Mouse (Mus musculus) kidney, adult 2 months (tissue): Measurements from ENCODE around the gene Ntpcr. TPM values are rescaled to one million over a fixed set of nuclear protein-coding genes. Genes with fewer than 3 reads are reported as not detected.
A peak's percentile ranks its signal among the peaks of the same experiment; 100 is the strongest.

Experiments
- DNase-seq: peaks from one replicate; pipeline ENCODE4 v3.0.0; 2021
- H3K27ac ChIP-seq: fragments of 200-500 bp; 2 replicates; pipeline ENCODE4 v1.5.1; 2012; ENCODE audit warnings: low read depth, low read length, control low read depth, inconsistent platforms; ENCODE audit not compliant: insufficient read depth
- H3K27me3 ChIP-seq: fragments of 200-500 bp; replicated peaks from 2 replicates; pipeline ENCODE4 v1.6.1; 2012; ENCODE audit warnings: mild to moderate bottlenecking, moderate library complexity, low read length, inconsistent platforms; ENCODE audit not compliant: control insufficient read depth, insufficient read depth
- H3K36me3 ChIP-seq: fragments of 200-500 bp; 2 replicates; pipeline ENCODE4 v1.6.1; 2012; ENCODE audit warnings: mild to moderate bottlenecking, moderate library complexity, low read length, inconsistent platforms; ENCODE audit not compliant: control insufficient read depth, insufficient read depth
- H3K4me1 ChIP-seq: fragments of 200-500 bp; 2 replicates; pipeline ENCODE4 v1.6.1; 2011; ENCODE audit warnings: low read length; ENCODE audit not compliant: control insufficient read depth, insufficient read depth
- H3K4me3 ChIP-seq: fragments of 200-500 bp; 2 replicates; pipeline ENCODE4 v1.5.1; 2011; ENCODE audit warnings: mild to moderate bottlenecking, low read depth, low read length, control low read depth; ENCODE audit not compliant: insufficient read depth
- CTCF ChIP-seq: fragments of 200-500 bp; conservative IDR thresholded peaks from 2 replicates; pipeline ENCODE4 v1.5.1; 2011; ENCODE audit warnings: low read depth, mild to moderate bottlenecking, control low read depth, low read length, moderate library complexity, mixed read lengths; ENCODE audit not compliant: insufficient read depth, insufficient read length
- POLR2A ChIP-seq: fragments of 200-500 bp; IDR thresholded peaks from one replicate; pipeline ENCODE4 v1.6.1; 2011; ENCODE audit warnings: low read depth, low read length, control low read depth
- WGBS: fragments of 180-500 bp; shearing (Covaris S2); methylation state at CpG from one replicate; pipeline ENCODE4 v1.1.7; 2018; 5-methylcytosine and 5-hydroxymethylcytosine counted together
- polyA plus RNA-seq: library from polyadenylated mRNA; depleted of rRNA; stranded (reverse); fragments of >200 nt; gene quantifications from 2 replicates; pipeline ENCODE4 v1.2.3, GENCODE M21; 2012

Gene Ntpcr
- polyA plus RNA-seq, 1 experiment: 27.6 TPM

GRCm38 (mm10) chr8:125711514-125711913 lies 18.2 kb upstream of the Ntpcr start:
- no peak for TF ChIP-seq CTCF
- no peak for TF ChIP-seq POLR2A
- no peak for DNase-seq
- H3K27ac ChIP-seq: no peak overlapping the region
- WGBS: 94% methylated on average over 5 of the region's 5 CpGs
- H3K27me3 ChIP-seq: no peaks in the 10 kb centered on the region
- H3K4me3 ChIP-seq: no peak overlapping the region
- H3K4me1 ChIP-seq: no peaks in the 10 kb centered on the region
- no peaks in the 10 kb centered on the region for H3K36me3 ChIP-seq

DNA sequence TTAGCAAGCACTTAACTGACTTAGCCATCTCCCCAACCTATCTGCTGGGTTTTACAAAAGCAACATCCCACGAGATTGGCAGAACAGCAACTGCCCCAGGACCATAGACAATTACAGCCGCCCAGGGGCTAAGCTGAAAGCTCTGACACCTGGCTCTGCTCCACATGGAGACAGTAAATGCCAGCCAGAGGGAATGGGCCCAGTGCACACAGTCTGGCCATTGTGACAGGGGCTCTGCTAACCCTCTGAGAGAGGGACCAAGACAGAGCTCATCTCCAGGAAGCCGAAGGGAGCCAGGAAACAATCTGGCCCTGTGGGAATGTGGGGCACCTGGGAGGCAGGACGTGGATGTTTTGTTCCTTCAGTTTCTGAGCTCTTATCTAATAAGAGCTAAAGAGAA lies 13.6 kb upstream of the Ntpcr start:
- Histone ChIP-seq H3K36me3 (no peaks in the 10 kb centered on the region), H3K4me1 (0 out of 2 replicates have a peak, but pooled peaks cover 3% of the 10 kb centered on the region)
- 52% methylated on average over 4 of the region's 4 CpGs for WGBS

GRCm38 (mm10) chr8:125716613-125717012 lies 13.2 kb upstream of the Ntpcr start:
- H3K27ac ChIP-seq: no peak overlapping the region
- TF ChIP-seq POLR2A (no peak), CTCF (no peak)
- no peaks in the 10 kb centered on the region for H3K27me3 ChIP-seq
- H3K36me3 ChIP-seq: no peaks in the 10 kb centered on the region
- H3K4me3 ChIP-seq: no peak overlapping the region
- H3K4me1 ChIP-seq: 0 out of 2 replicates have a peak, but pooled peaks cover 3% of the 10 kb centered on the region
- DNase-seq: peak; percentile 45
- 31% methylated on average over 7 of the region's 7 CpGs for WGBS

More for the DNA sequence above, 13.6 kb upstream of the Ntpcr start:
- TF ChIP-seq POLR2A: no peak
- no peak for TF ChIP-seq CTCF
- H3K4me3 ChIP-seq: no peak overlapping the region
- DNase-seq: no peak
- no peak overlapping the region for H3K27ac ChIP-seq
- H3K27me3 ChIP-seq: no peaks in the 10 kb centered on the region

DNA sequence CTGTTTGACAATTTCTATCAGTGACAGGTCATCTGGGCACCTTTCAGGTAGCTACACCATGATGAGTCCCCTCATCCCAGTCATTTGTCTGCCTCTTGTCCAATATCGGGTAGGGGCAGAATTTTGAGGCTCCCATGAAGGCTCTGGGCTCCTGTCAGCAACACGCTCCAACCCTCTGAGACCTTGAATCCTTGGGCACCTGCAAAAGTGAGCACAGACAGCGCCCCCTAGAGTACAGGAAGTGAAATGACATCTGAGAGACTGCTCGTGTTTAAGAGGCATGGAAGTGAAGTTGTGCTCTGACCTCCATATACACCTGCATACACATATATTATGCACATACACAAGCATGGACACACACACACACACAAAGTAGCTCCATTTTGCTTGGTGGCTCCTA lies 10.8 kb upstream of the Ntpcr start:
- 67% methylated on average over 4 of the region's 4 CpGs for WGBS
- Histone ChIP-seq H3K4me1 (0 out of 2 replicates have a peak, but pooled peaks cover 3% of the 10 kb centered on the region), H3K36me3 (no peaks in the 10 kb centered on the region), H3K4me3 (no peak overlapping the region), H3K27me3 (no peaks in the 10 kb centered on the region), H3K27ac (no peak overlapping the region)
- no peak for DNase-seq
- TF ChIP-seq POLR2A (no peak), CTCF (peak; percentile 53)

DNA sequence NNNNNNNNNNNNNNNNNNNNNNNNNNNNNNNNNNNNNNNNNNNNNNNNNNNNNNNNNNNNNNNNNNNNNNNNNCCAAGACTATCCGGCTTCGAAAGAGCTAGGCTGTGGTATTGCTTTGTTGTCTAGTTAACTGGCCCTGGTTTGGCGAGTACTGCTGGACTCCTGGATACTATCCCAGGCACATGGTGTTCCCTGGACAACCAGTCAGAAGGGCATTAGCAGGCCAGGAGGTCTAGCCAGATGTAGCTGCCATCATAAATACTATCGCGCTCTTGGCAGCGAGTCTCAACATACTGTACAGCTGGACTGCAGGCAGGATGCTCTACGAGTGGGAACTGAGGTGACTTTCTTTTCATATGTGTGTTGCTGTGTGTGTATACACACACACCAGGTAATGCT lies 7.1 kb upstream of the Ntpcr start:
- H3K4me1 ChIP-seq: no peaks in the 10 kb centered on the region
- no peak overlapping the region for H3K27ac ChIP-seq
- no peak overlapping the region for H3K4me3 ChIP-seq
- no peaks in the 10 kb centered on the region for H3K36me3 ChIP-seq
- TF ChIP-seq CTCF: no peak
- no peak for TF ChIP-seq POLR2A
- no peaks in the 10 kb centered on the region for H3K27me3 ChIP-seq
- 61% methylated on average over 7 of the region's 7 CpGs for WGBS
- DNase-seq: peak; percentile 79

DNA sequence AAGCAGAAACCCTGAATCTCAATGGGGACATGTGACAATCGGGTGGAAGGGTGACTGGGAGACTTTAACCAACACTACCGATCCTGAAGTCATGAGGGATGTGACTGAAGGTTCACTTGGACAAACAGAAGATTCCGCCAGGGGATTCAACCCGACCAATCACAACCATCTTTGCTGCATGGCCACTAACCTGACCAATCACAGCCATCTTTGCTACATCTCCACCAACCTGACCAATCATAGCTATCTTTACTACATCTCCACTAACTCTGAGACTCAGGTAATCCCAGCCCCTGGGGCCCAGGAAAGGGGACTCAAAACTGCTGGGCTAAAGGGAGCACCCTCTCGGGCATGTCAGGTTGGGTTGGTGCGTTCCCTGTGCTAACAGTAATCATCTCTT lies 6.3 kb upstream of the Ntpcr start:
- no peak overlapping the region for H3K27ac ChIP-seq
- H3K4me3 ChIP-seq: no peak overlapping the region
- DNase-seq: peak; percentile 23
- no peaks in the 10 kb centered on the region for H3K27me3 ChIP-seq
- H3K4me1 ChIP-seq: no peaks in the 10 kb centered on the region
- TF ChIP-seq CTCF: no peak
- H3K36me3 ChIP-seq: no peaks in the 10 kb centered on the region
- 87% methylated on average over 6 of the region's 6 CpGs for WGBS

- H3K4me1 ChIP-seq: no peaks in the 10 kb centered on the region
- DNase-seq: no peak
- TF ChIP-seq CTCF (no peak), POLR2A (no peak)
- no peak overlapping the region for H3K27ac ChIP-seq
- H3K4me3 ChIP-seq: no peak overlapping the region
- no peaks in the 10 kb centered on the region for H3K27me3 ChIP-seq
- 77% methylated on average over 6 of the region's 6 CpGs for WGBS
- H3K36me3 ChIP-seq: no peaks in the 10 kb centered on the region
Observed at GRCm38 (mm10) chr8:125725037-125725820, 4.5 kb upstream of the Ntpcr start.
